Comparison of ENCODE assay signal across 13 mouse cellular contexts in genomic region chr13:73069840-73070530, GRCm38 (mm10).
DNase-seq lines count a peak whose midpoint lies in the region; ATAC-seq lines count a peak whose summit lies in the region.
"Had no signal": no experiment of that assay in that cellular context is flagged by ENCODE, and none has a peak within 500 bp of the region (broad histone marks: within the 10 kb centered on the region; RNA-seq: fewer than 3 reads in every experiment).

No protein-coding gene starts in this region.

- H3K9ac ChIP-seq in intestine, embryonic 14.5 days (ENCODE audit: low read length), result no peak overlapping the region
- H3K9ac ChIP-seq in intestine, embryonic 15.5 days, result no peak overlapping the region
- H3K9ac ChIP-seq in hindbrain, embryonic 12.5 days, result no peak overlapping the region
- H3K9ac ChIP-seq in limb, embryonic 11.5 days (ENCODE audit: low read length), result no peak overlapping the region
- H3K9ac ChIP-seq: heart, embryonic 13.5 days; midbrain, embryonic 12.5 days had no signal

- no peaks in the 10 kb centered on the region for H3K27me3 ChIP-seq in intestine, embryonic 14.5 days (replicated peaks; ENCODE audit: control insufficient read depth, insufficient read depth, low read length)
- peaks cover 5% of the 10 kb centered on the region; the same call in 1 of the 2 replicates for H3K27me3 ChIP-seq in intestine, embryonic 15.5 days (replicated peaks)
- H3K27me3 ChIP-seq in hindbrain, embryonic 12.5 days, result peaks cover 58% of the 10 kb centered on the region
- H3K27me3 ChIP-seq in limb, embryonic 11.5 days (ENCODE audit: control insufficient read depth, insufficient read depth, low read length), result 0 out of 2 replicates have a peak, but pooled peaks cover 5% of the 10 kb centered on the region

- no peak overlapping the region for H3K4me3 ChIP-seq in intestine, embryonic 14.5 days (ENCODE audit: low read depth, low read length)
- no peak overlapping the region for H3K4me3 ChIP-seq in intestine, embryonic 15.5 days (replicated peaks)
- no peak overlapping the region for H3K4me3 ChIP-seq in hindbrain, embryonic 12.5 days
- H3K4me3 ChIP-seq in limb, embryonic 11.5 days (ENCODE audit: low read depth, low read length), result no peak overlapping the region
- H3K4me3 ChIP-seq: heart, embryonic 13.5 days; midbrain, embryonic 12.5 days had no signal

- no peak overlapping the region for H3K27ac ChIP-seq in intestine, embryonic 14.5 days (ENCODE audit: low read depth)
- no peak overlapping the region for H3K27ac ChIP-seq in intestine, embryonic 15.5 days
- H3K27ac ChIP-seq in hindbrain, embryonic 12.5 days, result peak overlapping the region; percentile 23; the same call in 1 of the 2 replicates
- no peak overlapping the region for H3K27ac ChIP-seq in limb, embryonic 11.5 days (replicated peaks; ENCODE audit: low read depth, low read length)
- H3K27ac ChIP-seq: heart, embryonic 13.5 days; midbrain, embryonic 12.5 days had no signal

- H3K4me1 ChIP-seq in intestine, embryonic 14.5 days (replicated peaks; ENCODE audit: control insufficient read depth, insufficient read depth, low read length), result no peaks in the 10 kb centered on the region
- 0 out of 2 replicates have a peak, but pooled peaks cover 2% of the 10 kb centered on the region for H3K4me1 ChIP-seq in intestine, embryonic 15.5 days (replicated peaks)
- H3K4me1 ChIP-seq in hindbrain, embryonic 12.5 days, result peaks cover 36% of the 10 kb centered on the region
- H3K4me1 ChIP-seq in limb, embryonic 11.5 days (ENCODE audit: control insufficient read depth, insufficient read depth, low read length), result no peaks in the 10 kb centered on the region

- H3K36me3 ChIP-seq in intestine, embryonic 14.5 days (ENCODE audit: control insufficient read depth, insufficient read depth, low read length), result no peaks in the 10 kb centered on the region
- no peaks in the 10 kb centered on the region for H3K36me3 ChIP-seq in intestine, embryonic 15.5 days
- H3K36me3 ChIP-seq in hindbrain, embryonic 12.5 days, result no peaks in the 10 kb centered on the region
- no peaks in the 10 kb centered on the region for H3K36me3 ChIP-seq in limb, embryonic 11.5 days (ENCODE audit: control insufficient read depth, insufficient read depth, low read length)
- H3K36me3 ChIP-seq: heart, embryonic 13.5 days; midbrain, embryonic 12.5 days had no signal

- DNase-seq in intestine, embryonic 14.5 days (ENCODE audit: low spot score), result peak; percentile 48
- peak; percentile 83 for DNase-seq in embryo, embryonic 10.5 days (ENCODE audit: low spot score)
- peak; percentile 45 for DNase-seq in limb, embryonic 11.5 days (ENCODE audit: low spot score)
- no peak for DNase-seq in frontal cortex, postnatal 14 days (ENCODE audit: low spot score in 2 of 2)
- DNase-seq in spleen, postnatal 14 days (ENCODE audit: low spot score in 2 of 2), result no peak
- DNase-seq: cerebellum, adult 9-11 months; liver; right cerebral cortex, adult 18-20 months had no signal

- H3K4me2 ChIP-seq in intestine, embryonic 14.5 days (ENCODE audit: low read length), result no peak overlapping the region
- no peak overlapping the region for H3K4me2 ChIP-seq in intestine, embryonic 15.5 days (replicated peaks)
- H3K4me2 ChIP-seq in hindbrain, embryonic 12.5 days (replicated peaks), result peak overlapping the region; percentile 26
- H3K4me2 ChIP-seq in limb, embryonic 11.5 days (ENCODE audit: low read depth, severe bottlenecking), result no peak overlapping the region
- H3K4me2 ChIP-seq: heart, embryonic 13.5 days; midbrain, embryonic 12.5 days had no signal

- 18% methylated on average over 13 of the region's 13 CpGs for WGBS in intestine, embryonic 14.5 days
- 23% methylated on average over 13 of the region's 13 CpGs for WGBS in intestine, embryonic 15.5 days
- 25% methylated on average over 13 of the region's 13 CpGs for WGBS in hindbrain, embryonic 12.5 days
- 22% methylated on average over 13 of the region's 13 CpGs for WGBS in limb, embryonic 11.5 days

- H3K9me3 ChIP-seq in intestine, embryonic 14.5 days (ENCODE audit: control insufficient read depth, low read length), result no peaks in the 10 kb centered on the region
- no peaks in the 10 kb centered on the region for H3K9me3 ChIP-seq in intestine, embryonic 15.5 days
- no peaks in the 10 kb centered on the region for H3K9me3 ChIP-seq in hindbrain, embryonic 12.5 days (replicated peaks)
- H3K9me3 ChIP-seq in limb, embryonic 11.5 days (ENCODE audit: control insufficient read depth, low read length), result no peaks in the 10 kb centered on the region
- H3K9me3 ChIP-seq: heart, embryonic 13.5 days; midbrain, embryonic 12.5 days had no signal

- no peak for ATAC-seq in intestine, embryonic 14.5 days (replicated peaks; ENCODE audit: low FRiP score, low TSS enrichment, low read depth)
- ATAC-seq in intestine, embryonic 15.5 days, result no peak
- peak; percentile 86 for ATAC-seq in hindbrain, embryonic 12.5 days (ENCODE audit: low FRiP score)
- no peak for ATAC-seq in limb, embryonic 11.5 days (ENCODE audit: insufficient number of reproducible peaks, low FRiP score, low TSS enrichment, low read depth)
- ATAC-seq in megakaryocyte, adult 5-6 weeks (ENCODE audit: poor library complexity, severe bottlenecking), result no peak

Comparison
In these comparisons a context has a peak if more than half of its experiments do, and no peak if none do; other contexts are left out.
1. DNase-seq: peak in intestine, embryonic 14.5 days (single experiment), embryo, embryonic 10.5 days (single experiment) and limb, embryonic 11.5 days (single experiment); none in frontal cortex, postnatal 14 days (0 of 2) and spleen, postnatal 14 days (0 of 2).